Mouse (Mus musculus): ENCODE results near the gene Hmx3. TPM values are rescaled to one million over a fixed set of nuclear protein-coding genes. Genes with fewer than 3 reads are reported as not detected.
A peak's percentile ranks its signal among the peaks of the same experiment; 100 is the strongest.

Gene Hmx3
- total RNA-seq, 2 experiments from 2014 or later = not detected

- TF ChIP-seq CTCF (conservative IDR thresholded peaks at IDR 0.05) = peak; percentile 67
- no peak overlapping the region for H3K27ac ChIP-seq
- DNase-seq (ENCODE audit: low spot score in 2 of 2) = no peak
- H3K4me3 ChIP-seq = no peak overlapping the region
Observed at GRCm38 (mm10) chr7:131575246-131575645, 32.6 kb downstream of the Hmx3 start.

DNA sequence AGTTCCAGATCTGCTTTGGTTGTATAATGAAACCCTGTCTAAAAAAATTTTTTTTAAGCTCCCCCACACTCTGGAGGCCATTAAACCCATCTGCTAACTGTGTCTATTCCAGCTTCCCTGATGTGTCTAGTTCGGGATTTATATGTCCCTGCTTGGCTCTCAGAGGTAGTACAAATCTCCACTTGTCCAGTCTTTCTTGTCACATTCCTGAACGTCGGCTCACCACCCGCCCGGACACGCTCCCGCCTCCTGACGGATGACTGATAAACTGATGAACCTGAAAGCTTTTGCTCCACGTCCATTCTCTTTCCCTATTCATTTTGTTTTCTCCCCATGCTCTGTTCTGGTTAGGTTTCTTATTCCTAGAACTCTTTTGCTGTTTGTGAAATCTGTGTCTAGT, 39.5 kb downstream of the Hmx3 start:
- no peak for DNase-seq (ENCODE audit: low spot score in 2 of 2)
- H3K27ac ChIP-seq = no peak overlapping the region
- no peak for TF ChIP-seq CTCF (conservative IDR thresholded peaks at IDR 0.05)
- H3K4me3 ChIP-seq = no peak overlapping the region

- H3K4me3 ChIP-seq = no peak overlapping the region
- no peak for TF ChIP-seq CTCF (conservative IDR thresholded peaks at IDR 0.05)
- no peak overlapping the region for H3K27ac ChIP-seq
- DNase-seq (ENCODE audit: low spot score in 2 of 2) = no peak
Observed at GRCm38 (mm10) chr7:131585551-131585950, 42.9 kb downstream of the Hmx3 start.

Other genes starting within 250 kb of the Hmx3 start
- gene Cuzd1, start 220.6 kb upstream of the Hmx3 start, total RNA-seq (2021) = under 1 TPM in 1 of 2 experiments, not detected in 1; 0.15 TPM
- gene Fam24b, start 213.4 kb upstream of the Hmx3 start, total RNA-seq (2021) = not detected
- not detected for gene Fam24a, start 209.0 kb upstream of the Hmx3 start, total RNA-seq (2021)
- 10 to 100 TPM; 25.7 to 32.2 TPM for gene 2310057M21Rik, start 180.1 kb upstream of the Hmx3 start, total RNA-seq (2021)
- gene Pstk, start 171.7 kb upstream of the Hmx3 start, total RNA-seq (2021) = 10 to 100 TPM; 50.1 to 57.4 TPM
- 10 to 100 TPM; 52.3 to 55.6 TPM for gene Ikzf5, start 132.3 kb upstream of the Hmx3 start, total RNA-seq (2021)
- gene Acadsb, start 132.3 kb upstream of the Hmx3 start, total RNA-seq (2021) = 10 to 100 TPM; 83.9 to 92.3 TPM
- not detected for gene Hmx2, start 5.9 kb downstream of the Hmx3 start, total RNA-seq (2021)
- gene Bub3, start 17.4 kb downstream of the Hmx3 start, total RNA-seq (2021) = 10 to 100 TPM; 59.4 to 66.3 TPM

Measured in layer of hippocampus, adult 2 months (tissue).